Mouse (Mus musculus) heart, embryonic 10.5 days (tissue): ENCODE measurements around the gene Coro7. TPM values are rescaled to one million over a fixed set of nuclear protein-coding genes. Genes with fewer than 3 reads are reported as not detected.

Experiments
- DNase-seq: peaks from one replicate; pipeline ENCODE4 v3.0.0-alpha.2; 2017; ENCODE audit warnings: low spot score
- H3K27ac ChIP-seq: fragments of 300-500 bp; sonication (generic); 2 replicates; pipeline ENCODE4 v1.5.1; 2016; ENCODE audit warnings: mild to moderate bottlenecking
- H3K27me3 ChIP-seq: fragments of 300-500 bp; sonication (generic); 2 replicates; pipeline ENCODE4 v1.6.1; 2016; ENCODE audit warnings: mild to moderate bottlenecking; ENCODE audit not compliant: poor library complexity, insufficient read depth, severe bottlenecking
- H3K36me3 ChIP-seq: fragments of 300-500 bp; sonication (generic); 2 replicates; pipeline ENCODE4 v1.6.1; 2016; ENCODE audit warnings: mild to moderate bottlenecking, moderate library complexity
- H3K4me1 ChIP-seq: fragments of 300-500 bp; sonication (generic); 2 replicates; pipeline ENCODE4 v1.6.1; 2016; ENCODE audit warnings: mild to moderate bottlenecking
- H3K4me3 ChIP-seq: fragments of 300-500 bp; sonication (generic); 2 replicates; pipeline ENCODE4 v1.5.1; 2016; ENCODE audit warnings: mild to moderate bottlenecking, moderate library complexity
- H3K9me3 ChIP-seq: fragments of 300-500 bp; sonication (generic); 2 replicates; pipeline ENCODE4 v1.6.1; 2016; ENCODE audit warnings: mild to moderate bottlenecking, moderate library complexity
- WGBS: fragments of 180-500 bp; shearing (Covaris S2); methylation state at CpG from one replicate; pipeline ENCODE4 v1.1.7; 2016; 5-methylcytosine and 5-hydroxymethylcytosine counted together
- polyA plus RNA-seq: library from polyadenylated mRNA; unstranded; fragments of >200 nt; fragmentation: Nextera tagmentation; extraction: Ambion mirVana; gene quantifications from 2 replicates; pipeline ENCODE4 v1.2.1, GENCODE M21; 2016

Gene Coro7
- polyA plus RNA-seq, 1 experiment from 2014 or later, result 22.7 TPM

DNA sequence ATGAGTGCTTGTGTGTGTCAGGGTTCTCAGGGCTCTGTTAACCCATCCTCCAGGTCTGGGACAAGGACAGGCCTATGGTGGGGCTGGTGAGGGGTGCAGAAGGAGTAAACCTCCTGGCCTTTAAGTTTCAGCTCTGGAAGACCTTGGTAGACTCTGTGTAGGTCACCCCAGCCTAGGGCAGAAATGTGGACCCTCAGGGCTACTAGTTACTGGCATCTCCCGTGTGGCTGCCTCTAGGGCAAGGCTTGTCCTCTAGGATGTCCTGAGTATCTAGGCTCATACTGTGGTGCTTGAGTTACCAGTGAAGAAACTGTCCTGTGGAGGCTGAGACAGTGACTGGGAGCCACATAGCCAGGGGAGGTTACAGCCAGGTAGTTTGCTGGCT is 76.1 kb downstream of the Coro7 start:
- peak overlapping the region; percentile 40; the same call in 1 of the 2 replicates for H3K4me3 ChIP-seq

GRCm38 (mm10) chr16:4602766-4603452 is 76.7 kb downstream of the Coro7 start:
- Histone ChIP-seq H3K27ac (peak overlapping the region; percentile 81), H3K27me3 (no peaks in the 10 kb centered on the region), H3K36me3 (no peaks in the 10 kb centered on the region), H3K9me3 (no peaks in the 10 kb centered on the region), H3K4me3 (peak overlapping the region; percentile 40), H3K4me1 (peaks cover 99% of the 10 kb centered on the region)
- WGBS, result 39% methylated on average over 7 of the region's 7 CpGs
- DNase-seq, result no peak

More for the DNA sequence above, 76.1 kb downstream of the Coro7 start:
- H3K27ac ChIP-seq, result peak overlapping the region; percentile 81
- no peaks in the 10 kb centered on the region for H3K9me3 ChIP-seq
- H3K4me1 ChIP-seq, result peaks cover 97% of the 10 kb centered on the region
- WGBS, result 65% methylated on average over 1 of the region's 1 CpGs
- DNase-seq, result no peak
- H3K27me3 ChIP-seq, result no peaks in the 10 kb centered on the region
- H3K36me3 ChIP-seq, result peaks cover 1% of the 10 kb centered on the region; the same call in 1 of the 2 replicates

GRCm38 (mm10) chr16:4602189-4602588 is 77.4 kb downstream of the Coro7 start:
- no peak for DNase-seq
- Histone ChIP-seq H3K9me3 (no peaks in the 10 kb centered on the region), H3K27me3 (no peaks in the 10 kb centered on the region), H3K4me1 (peaks cover 100% of the 10 kb centered on the region), H3K27ac (peak overlapping the region; percentile 81), H3K4me3 (peak overlapping the region; percentile 27; the same call in 1 of the 2 replicates), H3K36me3 (no peaks in the 10 kb centered on the region)
- WGBS, result 20% methylated on average over 3 of the region's 3 CpGs

DNA sequence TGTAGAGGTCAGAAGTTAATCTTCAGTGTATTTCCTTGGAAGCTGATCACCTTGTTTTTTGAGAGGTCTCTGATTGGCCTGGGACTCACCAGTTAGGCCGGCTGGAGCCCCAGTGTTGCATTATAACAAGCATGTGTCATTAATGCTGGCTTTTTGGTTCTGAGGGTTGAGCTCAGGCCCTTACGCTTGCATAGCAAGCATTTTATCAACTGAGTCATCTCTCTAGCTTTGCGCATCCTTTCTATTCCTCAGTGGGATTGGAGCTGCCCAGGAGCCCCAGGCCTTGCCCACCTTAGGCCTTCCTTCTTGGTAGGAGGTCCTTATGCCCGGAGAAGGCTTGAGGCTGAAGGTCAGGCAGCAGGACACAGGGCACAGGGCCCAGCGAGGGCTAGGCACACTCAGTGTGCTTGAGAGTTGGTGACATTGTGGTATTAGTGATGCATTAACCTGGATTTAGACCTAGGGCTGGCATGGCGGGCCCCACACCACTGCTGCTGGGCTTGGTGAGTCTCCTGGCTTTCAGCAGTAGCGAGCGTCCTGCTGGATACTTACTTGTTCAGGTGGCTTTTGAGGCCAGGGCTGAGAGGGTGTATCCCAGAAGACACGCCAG is 78.8 kb downstream of the Coro7 start:
- 0 out of 2 replicates have a peak overlapping the region, but pooled peaks have one; percentile 4 for H3K4me3 ChIP-seq
- H3K36me3 ChIP-seq, result no peaks in the 10 kb centered on the region
- peaks cover 100% of the 10 kb centered on the region for H3K4me1 ChIP-seq
- H3K9me3 ChIP-seq, result no peaks in the 10 kb centered on the region
- no peak for DNase-seq
- 71% methylated on average over 9 of the region's 9 CpGs for WGBS
- H3K27ac ChIP-seq, result peak overlapping the region; percentile 81
- no peaks in the 10 kb centered on the region for H3K27me3 ChIP-seq

DNA sequence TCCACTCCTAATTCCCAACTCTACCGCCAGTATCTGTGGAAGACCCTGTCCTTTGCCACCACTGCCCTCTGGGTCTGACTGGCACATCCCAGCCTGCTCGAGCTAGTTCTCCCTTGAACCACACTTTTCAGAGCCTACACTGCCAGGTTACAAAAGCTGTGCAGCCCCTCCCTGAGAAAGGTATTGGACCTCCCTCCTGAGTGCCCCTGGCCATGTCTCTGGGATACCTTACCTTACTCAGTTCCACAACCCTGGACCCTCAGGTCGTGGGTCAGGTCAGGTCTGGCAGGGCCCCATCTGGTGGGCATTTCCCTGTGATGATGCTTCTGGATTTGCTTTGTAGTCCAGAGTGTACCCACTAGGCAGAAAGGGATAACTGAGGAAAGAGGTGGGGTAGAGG is 80.0 kb downstream of the Coro7 start:
- no peak for DNase-seq
- H3K27ac ChIP-seq, result peak overlapping the region; percentile 81; the same call in 1 of the 2 replicates

DNA sequence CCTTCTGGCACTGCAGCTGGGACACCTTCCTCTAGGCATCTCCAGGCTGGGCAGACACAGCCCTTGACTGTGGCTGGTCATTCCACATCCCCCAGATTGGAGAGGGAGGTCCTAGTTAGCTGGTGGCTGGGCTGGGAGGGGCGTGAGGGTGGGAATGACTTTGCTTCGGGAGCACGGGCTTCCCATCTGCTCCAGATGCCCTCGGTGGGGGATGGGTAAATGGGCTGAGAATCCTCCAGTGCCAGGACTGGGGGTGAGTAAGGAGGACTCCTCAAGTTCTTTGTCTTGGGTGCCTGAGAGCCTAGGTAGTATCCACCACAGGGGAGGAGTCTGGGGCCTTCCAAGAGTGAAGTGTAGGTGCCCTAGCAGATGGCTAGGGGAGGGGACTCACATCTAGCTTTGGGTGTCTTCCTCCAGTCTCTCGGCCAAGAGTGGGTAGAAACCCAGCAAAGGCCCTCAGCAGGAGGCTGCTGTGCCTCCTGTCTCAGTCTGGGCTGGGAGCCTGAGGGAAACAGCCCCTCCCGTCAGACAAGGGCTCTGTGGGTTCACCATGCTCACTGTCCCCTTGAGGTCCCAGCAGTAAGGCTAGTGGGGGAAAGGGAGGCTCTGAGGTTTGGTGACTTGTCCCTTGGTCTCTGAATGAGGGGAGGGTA is 80.6 kb downstream of the Coro7 start:
- Histone ChIP-seq H3K9me3 (no peaks in the 10 kb centered on the region), H3K4me1 (peaks cover 99% of the 10 kb centered on the region), H3K36me3 (no peaks in the 10 kb centered on the region), H3K4me3 (peak overlapping the region; percentile 19; the same call in 1 of the 2 replicates), H3K27me3 (no peaks in the 10 kb centered on the region), H3K27ac (peak overlapping the region; percentile 81)
- WGBS, result 21% methylated on average over 6 of the region's 6 CpGs
- no peak for DNase-seq

More for the DNA sequence above, 80.0 kb downstream of the Coro7 start:
- no peaks in the 10 kb centered on the region for H3K9me3 ChIP-seq
- no peaks in the 10 kb centered on the region for H3K27me3 ChIP-seq
- peaks cover 100% of the 10 kb centered on the region for H3K4me1 ChIP-seq
- 0 out of 2 replicates have a peak overlapping the region, but pooled peaks have one; percentile 19 for H3K4me3 ChIP-seq
- WGBS, result 82% methylated on average over 3 of the region's 3 CpGs
- no peaks in the 10 kb centered on the region for H3K36me3 ChIP-seq

DNA sequence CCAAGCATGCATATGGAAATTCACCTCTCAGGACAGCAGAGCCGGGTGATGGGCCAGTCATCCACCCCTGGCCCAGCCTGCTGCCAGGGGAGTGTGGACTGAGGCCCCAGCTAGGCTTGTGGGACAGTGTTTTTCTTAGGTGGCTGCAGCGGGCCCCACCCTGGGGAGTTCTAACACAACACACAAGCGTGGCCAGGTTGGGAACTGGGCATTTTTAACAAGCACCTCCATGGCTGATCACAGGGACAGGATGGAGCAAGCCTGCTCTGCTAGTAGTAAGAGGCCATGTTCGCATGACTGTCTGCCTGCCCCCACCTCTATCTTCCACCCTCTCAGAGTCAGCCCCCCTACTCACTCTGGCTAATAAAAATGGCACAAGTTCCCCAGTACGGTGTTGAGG is 81.5 kb downstream of the Coro7 start:
- H3K9me3 ChIP-seq, result no peaks in the 10 kb centered on the region
- H3K27ac ChIP-seq, result peak overlapping the region; percentile 97
- no peak for DNase-seq
- H3K36me3 ChIP-seq, result no peaks in the 10 kb centered on the region
- H3K4me3 ChIP-seq, result peak overlapping the region; percentile 23
- no peaks in the 10 kb centered on the region for H3K27me3 ChIP-seq
- peaks cover 99% of the 10 kb centered on the region for H3K4me1 ChIP-seq
- WGBS, result 61% methylated on average over 5 of the region's 5 CpGs

GRCm38 (mm10) chr16:4597296-4597695 is 82.3 kb downstream of the Coro7 start:
- Histone ChIP-seq H3K4me3 (peak overlapping the region; percentile 23; the same call in 1 of the 2 replicates), H3K36me3 (no peaks in the 10 kb centered on the region), H3K4me1 (peaks cover 99% of the 10 kb centered on the region), H3K9me3 (no peaks in the 10 kb centered on the region), H3K27ac (peak overlapping the region; percentile 97), H3K27me3 (no peaks in the 10 kb centered on the region)
- 64% methylated on average over 7 of the region's 7 CpGs for WGBS
- DNase-seq, result no peak

DNA sequence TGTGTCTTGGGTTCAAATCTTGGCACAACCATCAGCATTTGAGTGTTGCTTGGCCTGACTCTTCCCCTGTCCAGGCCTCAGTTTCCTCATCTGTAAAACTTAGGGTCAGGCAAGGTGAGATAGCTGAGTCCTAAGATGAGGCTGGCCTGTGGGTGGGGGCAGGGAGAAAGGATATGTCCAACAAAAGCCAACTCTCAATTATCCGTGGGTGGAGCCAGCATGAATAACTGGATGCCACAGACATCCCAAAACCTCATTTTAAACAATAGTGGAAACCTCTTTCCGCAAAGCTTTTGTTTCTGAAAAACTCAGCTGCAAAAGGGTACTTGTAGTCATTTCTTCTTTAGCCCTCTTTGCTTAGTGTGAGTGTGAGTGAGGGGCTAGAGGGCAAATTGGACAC is 82.7 kb downstream of the Coro7 start:
- no peaks in the 10 kb centered on the region for H3K27me3 ChIP-seq
- peak overlapping the region; percentile 93 for H3K4me3 ChIP-seq
- DNase-seq, result no peak
- no peaks in the 10 kb centered on the region for H3K9me3 ChIP-seq
- H3K36me3 ChIP-seq, result no peaks in the 10 kb centered on the region
- peak overlapping the region; percentile 97 for H3K27ac ChIP-seq
- WGBS, result 74% methylated on average over 2 of the region's 2 CpGs
- peaks cover 95% of the 10 kb centered on the region for H3K4me1 ChIP-seq

DNA sequence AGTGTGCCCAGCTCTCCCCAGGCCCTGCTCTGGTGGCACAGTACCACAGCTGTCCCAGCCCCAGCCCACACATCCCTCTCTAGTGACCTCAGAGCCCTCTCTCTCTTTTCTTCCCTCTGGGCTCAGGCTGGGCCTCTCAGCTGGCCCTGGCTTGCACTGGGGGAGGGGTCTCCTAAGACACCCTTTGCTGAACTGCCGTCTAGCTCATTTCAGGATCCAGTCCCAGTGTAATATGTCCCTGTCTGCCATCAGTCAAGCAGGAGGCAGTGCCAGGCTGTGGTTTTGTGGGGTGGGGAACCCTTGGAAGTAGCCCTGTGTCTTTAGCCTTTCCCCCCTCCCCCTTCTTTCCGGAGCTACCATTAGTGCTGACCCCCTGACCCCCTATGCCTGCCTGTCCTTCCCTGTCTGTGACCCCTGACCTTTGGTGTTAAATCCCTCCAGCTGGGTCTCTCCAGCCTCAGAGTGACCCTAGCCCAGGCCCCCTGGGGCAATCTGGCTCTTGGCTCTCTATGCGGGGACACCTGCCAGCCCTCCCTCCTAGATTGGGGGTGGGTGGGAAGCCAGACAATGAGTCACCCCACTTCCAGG is 83.3 kb downstream of the Coro7 start:
- 18% methylated on average over 3 of the region's 3 CpGs for WGBS
- Histone ChIP-seq H3K36me3 (peaks cover under 1% of the 10 kb centered on the region), H3K4me3 (peak overlapping the region; percentile 93), H3K9me3 (no peaks in the 10 kb centered on the region), H3K27ac (peak overlapping the region; percentile 97), H3K27me3 (no peaks in the 10 kb centered on the region), H3K4me1 (peaks cover 89% of the 10 kb centered on the region)
- DNase-seq, result no peak

- H3K27ac ChIP-seq, result peak overlapping the region; percentile 97
- no peaks in the 10 kb centered on the region for H3K27me3 ChIP-seq
- H3K36me3 ChIP-seq, result peaks cover 8% of the 10 kb centered on the region
- 13% methylated on average over 5 of the region's 5 CpGs for WGBS
- H3K4me3 ChIP-seq, result peak overlapping the region; percentile 93
- H3K4me1 ChIP-seq, result peaks cover 82% of the 10 kb centered on the region
- no peak for DNase-seq
- H3K9me3 ChIP-seq, result no peaks in the 10 kb centered on the region
Observed at GRCm38 (mm10) chr16:4595527-4595963, 84.0 kb downstream of the Coro7 start.

DNA sequence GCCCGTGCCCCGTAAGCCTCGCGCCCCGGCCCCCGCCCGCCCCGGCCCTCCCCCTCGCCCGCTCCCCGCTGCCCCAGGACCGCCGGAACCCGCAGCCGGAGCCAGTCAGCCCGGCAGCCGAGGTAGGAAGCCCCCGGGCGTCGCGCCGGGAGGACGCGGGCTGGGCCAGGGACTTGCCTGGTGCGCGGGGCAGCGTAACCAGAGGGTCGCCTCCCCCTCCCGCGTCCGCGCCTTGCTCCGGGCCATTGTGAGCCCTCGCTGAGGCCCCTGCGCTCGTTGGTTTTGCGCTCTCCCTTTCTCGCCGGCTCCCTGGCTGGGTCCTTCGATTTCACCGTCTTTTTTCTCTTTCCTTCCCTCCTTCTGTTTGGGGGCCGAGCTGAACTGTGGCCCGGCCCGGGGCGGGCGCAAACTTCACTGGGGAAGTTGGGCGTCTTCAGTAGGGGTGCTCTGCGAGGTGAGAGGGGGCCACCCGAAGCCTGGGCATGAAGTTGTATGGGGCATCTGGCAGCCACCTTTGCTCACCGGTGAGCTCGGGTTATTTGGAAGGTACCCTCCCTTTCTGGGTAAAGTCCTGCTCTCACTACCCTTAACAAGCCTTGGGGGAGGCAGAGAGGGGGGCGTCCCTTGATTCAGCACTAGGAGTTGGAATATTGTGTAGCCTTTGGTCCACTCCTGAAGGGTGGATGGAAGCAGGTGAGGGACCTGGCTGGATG is 84.6 kb downstream of the Coro7 start:
- DNase-seq, result no peak
- Histone ChIP-seq H3K4me1 (peaks cover 76% of the 10 kb centered on the region), H3K36me3 (peaks cover 13% of the 10 kb centered on the region), H3K9me3 (no peaks in the 10 kb centered on the region), H3K27me3 (no peaks in the 10 kb centered on the region), H3K4me3 (peak overlapping the region; percentile 93), H3K27ac (peak overlapping the region; percentile 97)
- WGBS, result 1% methylated on average over 41 of the region's 52 CpGs
